Mouse (Mus musculus) kidney, postnatal 25 days (tissue): ENCODE results near the gene Plcxd1.
"Not testable (repeated sequence)": the region's sequence is repeated elsewhere in the genome, so short reads cannot be mapped to it uniquely, and the experiment has no call there.

Experiments used
- DNase-seq, 2 experiments: peaks; one replicate each; pipeline ENCODE4 v3.0.0; 2021; ENCODE audit warnings: mixed read lengths in 2 of 2

Gene Plcxd1

GRCm38 (mm10) chr5:110107581-110108304, 8.0 kb downstream of the Plcxd1 start, which contains the start of gene Gtpbp6:
Gene Gtpbp6, minus strand, starts transcription at chr5:110108197.
- peak; percentile 92 to 99 for DNase-seq

- DNase-seq, result peak in 1 of 2 experiments; percentile 98
Measured at GRCm38 (mm10) chr5:110108305-110108628, 8.5 kb downstream of the Plcxd1 start.

- DNase-seq, result peak; percentile 93 to 94
Measured at GRCm38 (mm10) chr5:110109991-110110441, 10.2 kb downstream of the Plcxd1 start, which contains the start of gene Zfp605. Gene Zfp605, plus strand, starts transcription at chr5:110110092.

GRCm38 (mm10) chr5:110122380-110122779, 22.6 kb downstream of the Plcxd1 start:
- DNase-seq, result not testable (repeated sequence)

- peak; percentile 100 for DNase-seq
Measured at GRCm38 (mm10) chr5:110135293-110136086, 35.7 kb downstream of the Plcxd1 start, which contains the start of gene Chfr. Gene Chfr, plus strand, starts transcription at chr5:110135842.

- DNase-seq, result no peak
Measured at GRCm38 (mm10) chr5:110136087-110136464, 36.3 kb downstream of the Plcxd1 start.

- DNase-seq, result no peak
Measured at GRCm38 (mm10) chr5:110137816-110138215, 38.0 kb downstream of the Plcxd1 start.

- DNase-seq, result no peak
Measured at GRCm38 (mm10) chr5:110139325-110139724, 39.6 kb downstream of the Plcxd1 start.

- DNase-seq, result no peak
Measured at GRCm38 (mm10) chr5:110140424-110140823, 40.7 kb downstream of the Plcxd1 start.

- peak in 1 of 2 experiments; percentile 46 for DNase-seq
Measured at GRCm38 (mm10) chr5:110142309-110142708, 42.5 kb downstream of the Plcxd1 start.

- peak in 1 of 2 experiments; percentile 12 for DNase-seq
Measured at GRCm38 (mm10) chr5:110143007-110143406, 43.2 kb downstream of the Plcxd1 start.
